Mouse (Mus musculus): ENCODE data around the gene Cavin4. TPM values are rescaled to one million over a fixed set of nuclear protein-coding genes. Genes with fewer than 3 reads are reported as not detected.

Cavin4 gene
- polyA plus RNA-seq, 1 experiment from 2014 or later, result 1.5 TPM

- Histone ChIP-seq H3K27ac (ENCODE audit: low read depth, low read length) (no peak overlapping the region), H3K4me3 (ENCODE audit: low read depth, low read length) (no peak overlapping the region), H3K4me1 (ENCODE audit: control insufficient read depth, insufficient read depth, low read length) (no peaks in the 10 kb centered on the region), H3K36me3 (ENCODE audit: control insufficient read depth, insufficient read depth, low read length) (peaks cover 9% of the 10 kb centered on the region), H3K27me3 (ENCODE audit: control insufficient read depth, insufficient read depth, low read length) (no peaks in the 10 kb centered on the region), H3K9ac (ENCODE audit: low read length) (no peak overlapping the region), H3K9me3 (ENCODE audit: control insufficient read depth, low read length) (no peaks in the 10 kb centered on the region), H3K4me2 (ENCODE audit: low read depth) (no peak overlapping the region)
- DNase-seq (ENCODE audit: low spot score) (no peak), ATAC-seq (ENCODE audit: insufficient read depth, low FRiP score, low TSS enrichment) (no peak)
- WGBS, result 71% methylated on average over 6 of the region's 6 CpGs
These were observed 29.8 kb upstream of the Cavin4 start for GRCm38 (mm10) chr4:48633529-48633928.

DNA sequence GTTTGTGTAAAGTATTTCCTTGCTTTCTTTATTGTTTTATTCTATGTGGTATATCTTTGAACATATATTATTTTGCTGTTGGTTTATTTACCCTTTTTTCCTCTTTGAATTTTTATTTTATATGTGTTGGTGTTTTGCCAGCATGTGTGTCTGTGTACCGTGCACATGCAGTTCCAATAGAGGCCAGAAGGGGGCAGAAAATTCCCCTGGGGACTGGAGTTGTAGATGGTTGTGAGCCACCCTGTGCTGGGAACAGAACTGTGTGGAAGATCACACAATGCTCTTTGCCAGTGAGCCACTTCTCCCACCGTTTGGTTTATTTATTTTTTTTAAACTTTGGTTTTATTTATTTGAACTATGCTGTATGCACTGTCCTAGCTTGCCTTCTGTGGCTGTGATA, 29.3 kb upstream of the Cavin4 start:
- Histone ChIP-seq H3K4me1 (ENCODE audit: control insufficient read depth, insufficient read depth, low read length) (no peaks in the 10 kb centered on the region), H3K27ac (ENCODE audit: low read depth, low read length) (no peak overlapping the region), H3K4me3 (ENCODE audit: low read depth, low read length) (no peak overlapping the region), H3K9me3 (ENCODE audit: control insufficient read depth, low read length) (no peaks in the 10 kb centered on the region), H3K36me3 (ENCODE audit: control insufficient read depth, insufficient read depth, low read length) (peaks cover 10% of the 10 kb centered on the region), H3K27me3 (ENCODE audit: control insufficient read depth, insufficient read depth, low read length) (no peaks in the 10 kb centered on the region), H3K4me2 (ENCODE audit: low read depth) (no peak overlapping the region), H3K9ac (ENCODE audit: low read length) (no peak overlapping the region)
- peak; percentile 39 for DNase-seq (ENCODE audit: low spot score)
- 78% methylated on average over 2 of the region's 2 CpGs for WGBS
- ATAC-seq (ENCODE audit: insufficient read depth, low FRiP score, low TSS enrichment), result no peak

- Histone ChIP-seq H3K4me1 (ENCODE audit: control insufficient read depth, insufficient read depth, low read length) (no peaks in the 10 kb centered on the region), H3K9me3 (ENCODE audit: control insufficient read depth, low read length) (no peaks in the 10 kb centered on the region), H3K27me3 (ENCODE audit: control insufficient read depth, insufficient read depth, low read length) (no peaks in the 10 kb centered on the region), H3K36me3 (ENCODE audit: control insufficient read depth, insufficient read depth, low read length) (peaks cover 6% of the 10 kb centered on the region), H3K4me2 (ENCODE audit: low read depth) (no peak overlapping the region), H3K27ac (ENCODE audit: low read depth, low read length) (no peak overlapping the region), H3K4me3 (ENCODE audit: low read depth, low read length) (no peak overlapping the region), H3K9ac (ENCODE audit: low read length) (no peak overlapping the region)
- 96% methylated on average over 13 of the region's 13 CpGs for WGBS
- DNase-seq (ENCODE audit: low spot score) (no peak), ATAC-seq (ENCODE audit: insufficient read depth, low FRiP score, low TSS enrichment) (no peak)
These were observed 26.5 kb upstream of the Cavin4 start for GRCm38 (mm10) chr4:48636831-48637230.

DNA sequence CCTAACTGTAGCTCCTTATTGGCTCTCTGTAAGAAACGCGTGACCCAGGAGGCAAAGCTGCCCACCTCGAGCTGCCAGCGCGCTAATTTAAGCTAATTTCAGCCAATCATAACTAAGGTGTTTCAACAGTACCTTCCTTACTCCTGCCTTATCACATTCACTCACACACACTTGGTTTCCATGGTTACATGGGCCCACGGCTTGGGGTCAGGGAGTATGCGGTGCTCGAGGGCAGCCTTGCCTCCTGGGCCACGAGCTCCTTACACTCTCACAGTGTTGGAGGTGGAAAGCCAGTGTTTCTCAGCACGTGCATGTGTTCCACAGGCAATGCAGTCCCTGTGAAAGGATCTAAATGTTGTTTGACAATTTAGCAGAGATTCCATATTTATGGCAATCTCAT, 25.2 kb upstream of the Cavin4 start:
- 83% methylated on average over 10 of the region's 10 CpGs for WGBS
- H3K4me1 ChIP-seq (ENCODE audit: control insufficient read depth, insufficient read depth, low read length), result no peaks in the 10 kb centered on the region
- no peak overlapping the region for H3K4me2 ChIP-seq (ENCODE audit: low read depth)
- H3K27me3 ChIP-seq (ENCODE audit: control insufficient read depth, insufficient read depth, low read length), result no peaks in the 10 kb centered on the region
- no peak overlapping the region for H3K27ac ChIP-seq (ENCODE audit: low read depth, low read length)
- ATAC-seq (ENCODE audit: insufficient read depth, low FRiP score, low TSS enrichment), result no peak
- DNase-seq (ENCODE audit: low spot score), result no peak
- no peaks in the 10 kb centered on the region for H3K9me3 ChIP-seq (ENCODE audit: control insufficient read depth, low read length)
- H3K4me3 ChIP-seq (ENCODE audit: low read depth, low read length), result no peak overlapping the region
- H3K9ac ChIP-seq (ENCODE audit: low read length), result no peak overlapping the region
- H3K36me3 ChIP-seq (ENCODE audit: control insufficient read depth, insufficient read depth, low read length), result peaks cover 6% of the 10 kb centered on the region

DNA sequence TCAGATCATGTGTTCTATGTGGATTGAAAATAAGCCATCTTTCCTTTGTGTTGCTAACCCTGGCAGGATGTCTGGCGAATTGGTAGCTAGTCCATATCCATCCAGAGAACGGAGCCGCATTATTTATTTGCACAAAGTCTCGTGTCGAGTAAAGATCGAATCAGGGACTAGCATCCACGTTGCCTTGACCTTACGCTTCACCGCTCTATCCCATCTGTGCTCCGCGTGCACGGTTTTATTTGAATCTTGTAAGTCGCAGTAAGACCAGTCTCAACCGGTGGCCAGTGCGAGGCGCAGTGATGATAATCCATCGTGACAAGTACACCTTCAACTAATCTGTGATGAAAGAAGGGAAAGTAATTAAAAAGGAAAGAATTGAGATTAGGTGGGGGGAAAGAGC, 23.8 kb upstream of the Cavin4 start:
- DNase-seq (ENCODE audit: low spot score) (no peak), ATAC-seq (ENCODE audit: insufficient read depth, low FRiP score, low TSS enrichment) (no peak)
- H3K9me3 ChIP-seq (ENCODE audit: control insufficient read depth, low read length), result no peaks in the 10 kb centered on the region
- H3K27ac ChIP-seq (ENCODE audit: low read depth, low read length), result no peak overlapping the region
- 95% methylated on average over 17 of the region's 17 CpGs for WGBS
- no peaks in the 10 kb centered on the region for H3K27me3 ChIP-seq (ENCODE audit: control insufficient read depth, insufficient read depth, low read length)
- H3K4me3 ChIP-seq (ENCODE audit: low read depth, low read length), result no peak overlapping the region
- H3K4me2 ChIP-seq (ENCODE audit: low read depth), result no peak overlapping the region
- peaks cover 8% of the 10 kb centered on the region for H3K36me3 ChIP-seq (ENCODE audit: control insufficient read depth, insufficient read depth, low read length)
- H3K9ac ChIP-seq (ENCODE audit: low read length), result no peak overlapping the region
- no peaks in the 10 kb centered on the region for H3K4me1 ChIP-seq (ENCODE audit: control insufficient read depth, insufficient read depth, low read length)

DNA sequence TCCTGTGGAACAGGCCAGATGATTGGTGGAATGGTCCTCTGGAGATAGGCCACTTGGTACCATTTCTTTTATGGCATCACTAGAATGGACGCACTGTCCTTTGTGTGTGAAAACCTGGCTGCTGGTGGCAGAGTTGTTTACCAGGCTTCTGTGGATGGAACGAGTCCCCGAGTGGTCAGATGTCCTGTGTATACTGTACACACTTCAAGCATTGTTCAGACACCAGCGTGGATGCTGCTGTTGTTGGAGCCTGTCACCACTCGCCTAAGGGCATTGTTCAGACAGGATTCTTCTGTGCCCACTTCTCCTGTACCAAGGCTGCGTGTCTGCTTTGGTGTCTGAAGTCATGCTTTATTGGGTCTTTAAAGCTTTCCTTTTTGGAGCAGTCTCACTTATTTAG, 19.5 kb upstream of the Cavin4 start:
- Histone ChIP-seq H3K9ac (ENCODE audit: low read length) (no peak overlapping the region), H3K27ac (ENCODE audit: low read depth, low read length) (no peak overlapping the region), H3K9me3 (ENCODE audit: control insufficient read depth, low read length) (no peaks in the 10 kb centered on the region), H3K27me3 (ENCODE audit: control insufficient read depth, insufficient read depth, low read length) (no peaks in the 10 kb centered on the region), H3K4me2 (ENCODE audit: low read depth) (no peak overlapping the region), H3K36me3 (ENCODE audit: control insufficient read depth, insufficient read depth, low read length) (peaks cover 10% of the 10 kb centered on the region), H3K4me1 (ENCODE audit: control insufficient read depth, insufficient read depth, low read length) (no peaks in the 10 kb centered on the region), H3K4me3 (ENCODE audit: low read depth, low read length) (no peak overlapping the region)
- 92% methylated on average over 6 of the region's 6 CpGs for WGBS
- ATAC-seq (ENCODE audit: insufficient read depth, low FRiP score, low TSS enrichment) (no peak), DNase-seq (ENCODE audit: low spot score) (no peak)

- H3K4me2 ChIP-seq (ENCODE audit: low read depth), result no peak overlapping the region
- ATAC-seq (ENCODE audit: insufficient read depth, low FRiP score, low TSS enrichment) (no peak), DNase-seq (ENCODE audit: low spot score) (no peak)
- no peak overlapping the region for H3K4me3 ChIP-seq (ENCODE audit: low read depth, low read length)
- H3K36me3 ChIP-seq (ENCODE audit: control insufficient read depth, insufficient read depth, low read length), result peaks cover 12% of the 10 kb centered on the region
- whole genome bisulfite sequencing, result 95% methylated on average over 5 of the region's 5 CpGs
- H3K9me3 ChIP-seq (ENCODE audit: control insufficient read depth, low read length), result no peaks in the 10 kb centered on the region
- no peaks in the 10 kb centered on the region for H3K4me1 ChIP-seq (ENCODE audit: control insufficient read depth, insufficient read depth, low read length)
- H3K9ac ChIP-seq (ENCODE audit: low read length), result no peak overlapping the region
- H3K27me3 ChIP-seq (ENCODE audit: control insufficient read depth, insufficient read depth, low read length), result no peaks in the 10 kb centered on the region
- H3K27ac ChIP-seq (ENCODE audit: low read depth, low read length), result no peak overlapping the region
These were observed 17.2 kb upstream of the Cavin4 start for GRCm38 (mm10) chr4:48646143-48646542.

GRCm38 (mm10) chr4:48650617-48651360, 12.5 kb upstream of the Cavin4 start:
- H3K4me1 ChIP-seq (ENCODE audit: control insufficient read depth, insufficient read depth, low read length), result no peaks in the 10 kb centered on the region
- 92% methylated on average over 10 of the region's 10 CpGs for WGBS
- H3K27me3 ChIP-seq (ENCODE audit: control insufficient read depth, insufficient read depth, low read length), result no peaks in the 10 kb centered on the region
- no peak overlapping the region for H3K4me3 ChIP-seq (ENCODE audit: low read depth, low read length)
- H3K36me3 ChIP-seq (ENCODE audit: control insufficient read depth, insufficient read depth, low read length), result peaks cover 10% of the 10 kb centered on the region
- no peaks in the 10 kb centered on the region for H3K9me3 ChIP-seq (ENCODE audit: control insufficient read depth, low read length)
- H3K4me2 ChIP-seq (ENCODE audit: low read depth), result no peak overlapping the region
- H3K27ac ChIP-seq (ENCODE audit: low read depth, low read length), result no peak overlapping the region
- DNase-seq (ENCODE audit: low spot score), result no peak
- no peak overlapping the region for H3K9ac ChIP-seq (ENCODE audit: low read length)
- ATAC-seq (ENCODE audit: insufficient read depth, low FRiP score, low TSS enrichment), result no peak

GRCm38 (mm10) chr4:48654118-48654517, 9.2 kb upstream of the Cavin4 start:
- ATAC-seq (ENCODE audit: insufficient read depth, low FRiP score, low TSS enrichment) (0 out of 2 replicates have a peak, but pooled peaks have one; percentile 13), DNase-seq (ENCODE audit: low spot score) (no peak)
- Histone ChIP-seq H3K36me3 (ENCODE audit: control insufficient read depth, insufficient read depth, low read length) (peaks cover 16% of the 10 kb centered on the region; the same call in 1 of the 2 replicates), H3K27ac (ENCODE audit: low read depth, low read length) (no peak overlapping the region), H3K4me3 (ENCODE audit: low read depth, low read length) (no peak overlapping the region), H3K4me2 (ENCODE audit: low read depth) (no peak overlapping the region), H3K9me3 (ENCODE audit: control insufficient read depth, low read length) (no peaks in the 10 kb centered on the region), H3K9ac (ENCODE audit: low read length) (no peak overlapping the region), H3K4me1 (ENCODE audit: control insufficient read depth, insufficient read depth, low read length) (no peaks in the 10 kb centered on the region), H3K27me3 (ENCODE audit: control insufficient read depth, insufficient read depth, low read length) (no peaks in the 10 kb centered on the region)
- WGBS, result 57% methylated on average over 4 of the region's 4 CpGs

All from neural tube, embryonic 11.5 days (tissue).